16 mouse cellular contexts compared by ENCODE assay signal in genomic region chr17:36920239-36920638, GRCm38 (mm10). TPM values are rescaled to one million over a fixed set of nuclear protein-coding genes. Genes with fewer than 3 reads are reported as not detected.
DNase-seq lines count a peak whose midpoint lies in the region; ATAC-seq and TF ChIP-seq lines count a peak whose summit lies in the region.
"Had no signal": no experiment of that assay in that cellular context is flagged by ENCODE, and none has a peak within 500 bp of the region (broad histone marks: within the 10 kb centered on the region; RNA-seq: fewer than 3 reads in every experiment).

No protein-coding gene starts in this region.

- no peaks in the 10 kb centered on the region for H3K9me3 ChIP-seq in kidney, embryonic 15.5 days (replicated peaks)
- H3K9me3 ChIP-seq in intestine, embryonic 14.5 days (ENCODE audit: control insufficient read depth, low read length): no peaks in the 10 kb centered on the region
- H3K9me3 ChIP-seq: heart, embryonic 13.5 days; liver, embryonic 12.5 days had no signal

- H3K79me2 ChIP-seq in myocyte (ENCODE audit: control insufficient read depth, insufficient read depth): no peaks in the 10 kb centered on the region

- WGBS in kidney, embryonic 15.5 days: 45% methylated on average over 15 of the region's 15 CpGs
- 43% methylated on average over 15 of the region's 15 CpGs for WGBS in intestine, embryonic 14.5 days

- H3K4me3 ChIP-seq in kidney, embryonic 15.5 days (replicated peaks): no peak overlapping the region
- H3K4me3 ChIP-seq in intestine, embryonic 14.5 days (ENCODE audit: low read depth, low read length): no peak overlapping the region
- H3K4me3 ChIP-seq in myocyte: no peak overlapping the region
- H3K4me3 ChIP-seq: heart, embryonic 13.5 days; liver, embryonic 12.5 days had no signal

- no peak overlapping the region for H3K27ac ChIP-seq in kidney, embryonic 15.5 days
- no peak overlapping the region for H3K27ac ChIP-seq in intestine, embryonic 14.5 days (ENCODE audit: low read depth)
- H3K27ac ChIP-seq: heart, embryonic 13.5 days; liver, embryonic 12.5 days had no signal

- TF ChIP-seq POLR2A in myocyte (IDR thresholded peaks at IDR 0.05; ENCODE audit: insufficient read length, low read depth): no peak

- H3K36me3 ChIP-seq in kidney, embryonic 15.5 days: no peaks in the 10 kb centered on the region
- no peaks in the 10 kb centered on the region for H3K36me3 ChIP-seq in intestine, embryonic 14.5 days (ENCODE audit: control insufficient read depth, insufficient read depth, low read length)
- no peaks in the 10 kb centered on the region for H3K36me3 ChIP-seq in myocyte (ENCODE audit: control insufficient read depth, insufficient read depth)
- H3K36me3 ChIP-seq: heart, embryonic 13.5 days; liver, embryonic 12.5 days had no signal

- H3ac ChIP-seq in myocyte (ENCODE audit: control insufficient read depth, insufficient read length): no peak overlapping the region

- no peak overlapping the region for H3K4me2 ChIP-seq in kidney, embryonic 15.5 days
- no peak overlapping the region for H3K4me2 ChIP-seq in intestine, embryonic 14.5 days (ENCODE audit: low read length)
- H3K4me2 ChIP-seq in myocyte (ENCODE audit: low read depth): peak overlapping the region; percentile 46
- H3K4me2 ChIP-seq: heart, embryonic 13.5 days; liver, embryonic 12.5 days had no signal

- DNase-seq in kidney, adult 18-20 months: no peak
- peak; percentile 25 for DNase-seq in MN1 (ENCODE audit: low spot score)
- no peak for DNase-seq in intestine, embryonic 14.5 days (ENCODE audit: low spot score)
- DNase-seq in gastrocnemius, postnatal 25 days: no peak
- DNase-seq in spleen, postnatal 4 days (ENCODE audit: low spot score in 2 of 2): no peak
- DNase-seq in layer of hippocampus, adult 9-10 months (ENCODE audit: low spot score): no peak
- DNase-seq: B cell, adult 2 months; right cerebral cortex, postnatal 14 days had no signal

- H3K9ac ChIP-seq in kidney, embryonic 15.5 days: no peak overlapping the region
- H3K9ac ChIP-seq in intestine, embryonic 14.5 days (ENCODE audit: low read length): no peak overlapping the region
- H3K9ac ChIP-seq: heart, embryonic 13.5 days; liver, embryonic 12.5 days had no signal

- H3K27me3 ChIP-seq in kidney, embryonic 15.5 days: peaks cover 5% of the 10 kb centered on the region
- no peaks in the 10 kb centered on the region for H3K27me3 ChIP-seq in intestine, embryonic 14.5 days (replicated peaks; ENCODE audit: control insufficient read depth, insufficient read depth, low read length)
- H3K27me3 ChIP-seq in myocyte (ENCODE audit: control insufficient read depth, insufficient read depth, insufficient read length): no peaks in the 10 kb centered on the region
- H3K27me3 ChIP-seq: Patski had no signal

- 0 out of 2 replicates have a peak, but pooled peaks cover 2% of the 10 kb centered on the region for H3K4me1 ChIP-seq in kidney, embryonic 15.5 days
- no peaks in the 10 kb centered on the region for H3K4me1 ChIP-seq in intestine, embryonic 14.5 days (replicated peaks; ENCODE audit: control insufficient read depth, insufficient read depth, low read length)
- H3K4me1 ChIP-seq: heart, embryonic 13.5 days; liver, embryonic 12.5 days had no signal

- 0 out of 2 replicates have a peak, but pooled peaks have one; percentile 58 for ATAC-seq in kidney, embryonic 15.5 days (replicated peaks; ENCODE audit: low FRiP score)
- ATAC-seq in intestine, embryonic 14.5 days (replicated peaks; ENCODE audit: low FRiP score, low TSS enrichment, low read depth): peak; percentile 75
- ATAC-seq: hindbrain, embryonic 16.5 days; liver, embryonic 12.5 days; Patski had no signal

TF ChIP-seq in myocyte, 11 proteins besides CTCF, POLR2A, EP300 and RAD21:
- TF ChIP-seq MAX (IDR thresholded peaks at IDR 0.05; ENCODE audit: low read depth) (no peak), MYOG (IDR thresholded peaks at IDR 0.05; ENCODE audit: control insufficient read depth in 1 of 3, insufficient read depth in 1 of 3, insufficient read length in 2 of 3, low read depth in 2 of 3) (peak in 2 of 3 experiments; percentile 65 to 80), REST (IDR thresholded peaks at IDR 0.05; ENCODE audit: insufficient read depth, insufficient read length) (no peak), MYOD1 (IDR thresholded peaks at IDR 0.05; ENCODE audit: control insufficient read depth in 1 of 3, insufficient read length in 2 of 3, low read depth in 2 of 3) (peak in 2 of 3 experiments; percentile 49 to 84)

RNA-seq across cellular contexts. Expression of gene Trim31, which starts 22.3 kb away (rescaled TPM):
- 0.35 TPM in 1 of 2 replicates, not detected in the other for polyA plus RNA-seq in kidney, embryonic 15.5 days (2015; fragmentation: Nextera tagmentation; extraction: Ambion mirVana)
- 21.4 and 25.7 TPM in 2 replicates for polyA plus RNA-seq in intestine, embryonic 14.5 days (2014; fragmentation: Nextera tagmentation; extraction: Ambion mirVana)
- not detected for polyA plus RNA-seq in myocyte (2012; fragmentation: generic; extraction: Trizol)
- not detected for total RNA-seq in gastrocnemius, postnatal 25 days (2021)
- total RNA-seq: common myeloid progenitor, adult 5-6 weeks had no signal
- polyA plus RNA-seq: heart, embryonic 13.5 days; hindbrain, embryonic 16.5 days; liver, embryonic 12.5 days; neural tube, embryonic 11.5 days; Patski had no signal

RNA-seq across cellular contexts. Expression of gene Rnf39, which starts 22.5 kb away (rescaled TPM):
- 0.13 and 0.53 TPM in 2 replicates for polyA plus RNA-seq in kidney, embryonic 15.5 days (2015; fragmentation: Nextera tagmentation; extraction: Ambion mirVana)
- polyA plus RNA-seq in intestine, embryonic 14.5 days (2014; fragmentation: Nextera tagmentation; extraction: Ambion mirVana): 1.3 and 1.5 TPM in 2 replicates
- polyA plus RNA-seq in myocyte (2012; fragmentation: generic; extraction: Trizol): 0.07 TPM
- under 1 TPM in 1 of 2 experiments, not detected in 1; 0.38 TPM for total RNA-seq in gastrocnemius, postnatal 25 days (2021)
- polyA plus RNA-seq: liver, embryonic 12.5 days had no signal

RNA-seq across cellular contexts. Expression of gene Trim40, which starts 30.3 kb away (rescaled TPM):
- polyA plus RNA-seq in kidney, embryonic 15.5 days (2015; fragmentation: Nextera tagmentation; extraction: Ambion mirVana): not detected in 2 replicates
- polyA plus RNA-seq in intestine, embryonic 14.5 days (2014; fragmentation: Nextera tagmentation; extraction: Ambion mirVana): 0.11 and 0.78 TPM in 2 replicates
- not detected for polyA plus RNA-seq in myocyte (2012; fragmentation: generic; extraction: Trizol)
- not detected for total RNA-seq in gastrocnemius, postnatal 25 days (2021)
- total RNA-seq: common myeloid progenitor, adult 5-6 weeks had no signal
- polyA plus RNA-seq: heart, embryonic 13.5 days; liver, embryonic 12.5 days; neural tube, embryonic 11.5 days; Patski had no signal

RNA-seq across cellular contexts. Expression of gene Ppp1r11, which starts 31.3 kb away (rescaled TPM):
- 115 and 127 TPM in 2 replicates for polyA plus RNA-seq in kidney, embryonic 15.5 days (2015; fragmentation: Nextera tagmentation; extraction: Ambion mirVana)
- 120 and 132 TPM in 2 replicates for polyA plus RNA-seq in intestine, embryonic 14.5 days (2014; fragmentation: Nextera tagmentation; extraction: Ambion mirVana)
- polyA plus RNA-seq in myocyte (2012; fragmentation: generic; extraction: Trizol): 153 TPM
- total RNA-seq in gastrocnemius, postnatal 25 days (2021): 10 to 100 TPM; 47.3 to 64.5 TPM

RNA-seq across cellular contexts. Expression of gene Znrd1, which starts 38.1 kb away (rescaled TPM):
- 93.2 and 95.6 TPM in 2 replicates for polyA plus RNA-seq in kidney, embryonic 15.5 days (2015; fragmentation: Nextera tagmentation; extraction: Ambion mirVana)
- 88.7 and 91.2 TPM in 2 replicates for polyA plus RNA-seq in intestine, embryonic 14.5 days (2014; fragmentation: Nextera tagmentation; extraction: Ambion mirVana)
- 58.6 TPM for polyA plus RNA-seq in myocyte (2012; fragmentation: generic; extraction: Trizol)
- total RNA-seq in gastrocnemius, postnatal 25 days (2021): 10 to 100 TPM; 18.0 to 20.6 TPM

Comparison
In these comparisons a context has a peak if more than half of its experiments do, and no peak if none do; other contexts are left out.
1. RNA of gene Trim31, which starts 22.3 kb away (polyA plus RNA-seq): 21.4 to 25.7 TPM in intestine, embryonic 14.5 days; 0.35 TPM in kidney, embryonic 15.5 days and not detected in myocyte (single experiment); every median in the first group is over 10 times any median in the second.